Mouse (Mus musculus) intestine, postnatal 0 days (tissue): Measurements from ENCODE around the gene Nell1. TPM values are rescaled to one million over a fixed set of nuclear protein-coding genes. Genes with fewer than 3 reads are reported as not detected.

Source experiments
- ATAC-seq: fragments of 200-750 bp; cut with Nextera tagmentation; 2 replicates; pipeline ENCODE4 v1.8.0; 2017; ENCODE audit warnings: mild to moderate bottlenecking, moderate TSS enrichment, moderate library complexity
- H3K27ac ChIP-seq: fragments of 300-500 bp; sonication (generic); 2 replicates; pipeline ENCODE4 v1.5.1; 2014; ENCODE audit warnings: mild to moderate bottlenecking, low read depth, low read length, moderate library complexity
- H3K27me3 ChIP-seq: fragments of 300-500 bp; sonication (generic); replicated peaks from 2 replicates; pipeline ENCODE4 v1.6.1; 2014; ENCODE audit warnings: low read length, mixed read lengths; ENCODE audit not compliant: control insufficient read depth, insufficient read depth
- H3K36me3 ChIP-seq: fragments of 300-500 bp; sonication (generic); 2 replicates; pipeline ENCODE4 v1.6.1; 2014; ENCODE audit warnings: mild to moderate bottlenecking, moderate library complexity; ENCODE audit not compliant: control insufficient read depth, insufficient read depth
- H3K4me1 ChIP-seq: fragments of 300-500 bp; sonication (generic); replicated peaks from 2 replicates; pipeline ENCODE4 v1.6.1; 2014; ENCODE audit warnings: antibody characterized with exemption, low read length, mixed read lengths; ENCODE audit not compliant: control insufficient read depth, insufficient read depth
- H3K4me2 ChIP-seq: fragments of 300-500 bp; sonication (generic); replicated peaks from 2 replicates; pipeline ENCODE4 v1.6.1; 2014; ENCODE audit warnings: low read depth, mild to moderate bottlenecking, moderate library complexity
- H3K4me3 ChIP-seq: fragments of 300-500 bp; sonication (generic); 2 replicates; pipeline ENCODE4 v1.5.1; 2014; ENCODE audit warnings: low read depth, low read length
- H3K9ac ChIP-seq: fragments of 300-500 bp; sonication (generic); 2 replicates; pipeline ENCODE4 v1.6.1; 2014; ENCODE audit warnings: mild to moderate bottlenecking, low read depth, low read length
- H3K9me3 ChIP-seq: fragments of 300-500 bp; sonication (generic); 2 replicates; pipeline ENCODE4 v1.6.1; 2016; ENCODE audit warnings: mixed run types; ENCODE audit not compliant: control insufficient read depth
- CTCF ChIP-seq: sonication (generic); IDR thresholded peaks from 2 replicates; pipeline ENCODE4 v1.5.1; 2016; ENCODE audit warnings: low read depth, mild to moderate bottlenecking, control low read depth, antibody characterized with exemption, moderate library complexity
- WGBS: fragments of 180-500 bp; shearing (Covaris S2); extraction: QIAGEN DNeasy Blood & Tissue Kit; methylation state at CpG from one replicate; pipeline ENCODE4 v1.1.7; 2014; 5-methylcytosine and 5-hydroxymethylcytosine counted together
- polyA plus RNA-seq: library from polyadenylated mRNA; unstranded; fragments of >200 nt; fragmentation: Nextera tagmentation; extraction: Ambion mirVana; gene quantifications from 2 replicates; pipeline ENCODE4 v1.2.1, GENCODE M21; 2015

Nell1 gene
- polyA plus RNA-seq, 1 experiment from 2014 or later, result 1.9 TPM

GRCm38 (mm10) chr7:50470555-50470954 is 495.9 kb downstream of the Nell1 start:
- Histone ChIP-seq H3K4me2 (no peak overlapping the region), H3K4me1 (no peaks in the 10 kb centered on the region), H3K27me3 (no peaks in the 10 kb centered on the region), H3K27ac (no peak overlapping the region), H3K9ac (no peak overlapping the region), H3K4me3 (no peak overlapping the region), H3K9me3 (no peaks in the 10 kb centered on the region), H3K36me3 (no peaks in the 10 kb centered on the region)
- no peak for ATAC-seq
- 91% methylated on average over 3 of the region's 3 CpGs for WGBS
- TF ChIP-seq CTCF, result no peak

- Histone ChIP-seq H3K27ac (no peak overlapping the region), H3K9me3 (no peaks in the 10 kb centered on the region), H3K27me3 (no peaks in the 10 kb centered on the region), H3K36me3 (no peaks in the 10 kb centered on the region), H3K4me3 (no peak overlapping the region), H3K9ac (no peak overlapping the region), H3K4me1 (no peaks in the 10 kb centered on the region), H3K4me2 (no peak overlapping the region)
- 87% methylated on average over 4 of the region's 4 CpGs for WGBS
- TF ChIP-seq CTCF, result no peak
- no peak for ATAC-seq
Measured at GRCm38 (mm10) chr7:50482011-50482410, 507.3 kb downstream of the Nell1 start.

GRCm38 (mm10) chr7:50485304-50485703 is 510.6 kb downstream of the Nell1 start:
- H3K4me2 ChIP-seq, result no peak overlapping the region
- no peak for ATAC-seq
- no peak overlapping the region for H3K4me3 ChIP-seq
- H3K27me3 ChIP-seq, result no peaks in the 10 kb centered on the region
- peak; percentile 65 for TF ChIP-seq CTCF
- 35% methylated on average over 1 of the region's 1 CpGs for WGBS
- no peaks in the 10 kb centered on the region for H3K9me3 ChIP-seq
- H3K27ac ChIP-seq, result no peak overlapping the region
- H3K4me1 ChIP-seq, result no peaks in the 10 kb centered on the region
- H3K9ac ChIP-seq, result no peak overlapping the region
- no peaks in the 10 kb centered on the region for H3K36me3 ChIP-seq

- Histone ChIP-seq H3K9me3 (no peaks in the 10 kb centered on the region), H3K27me3 (no peaks in the 10 kb centered on the region), H3K9ac (no peak overlapping the region), H3K36me3 (no peaks in the 10 kb centered on the region), H3K4me3 (no peak overlapping the region), H3K4me2 (no peak overlapping the region), H3K27ac (no peak overlapping the region), H3K4me1 (no peaks in the 10 kb centered on the region)
- no peak for ATAC-seq
- no peak for TF ChIP-seq CTCF
- WGBS, result 68% methylated on average over 4 of the region's 4 CpGs
Measured at GRCm38 (mm10) chr7:50486884-50487420, 512.3 kb downstream of the Nell1 start.

- 59% methylated on average over 4 of the region's 4 CpGs for WGBS
- no peak for TF ChIP-seq CTCF
- no peak for ATAC-seq
- Histone ChIP-seq H3K27me3 (no peaks in the 10 kb centered on the region), H3K36me3 (no peaks in the 10 kb centered on the region), H3K4me1 (no peaks in the 10 kb centered on the region), H3K9me3 (no peaks in the 10 kb centered on the region), H3K9ac (no peak overlapping the region), H3K4me2 (no peak overlapping the region), H3K4me3 (no peak overlapping the region), H3K27ac (no peak overlapping the region)
Measured at GRCm38 (mm10) chr7:50501562-50501961, 526.9 kb downstream of the Nell1 start.

GRCm38 (mm10) chr7:50507047-50507446 is 532.4 kb downstream of the Nell1 start:
- Histone ChIP-seq H3K27me3 (no peaks in the 10 kb centered on the region), H3K9me3 (no peaks in the 10 kb centered on the region), H3K4me1 (no peaks in the 10 kb centered on the region), H3K4me3 (no peak overlapping the region), H3K27ac (no peak overlapping the region), H3K9ac (no peak overlapping the region), H3K36me3 (no peaks in the 10 kb centered on the region), H3K4me2 (no peak overlapping the region)
- ATAC-seq, result no peak
- TF ChIP-seq CTCF, result no peak

GRCm38 (mm10) chr7:50514830-50515229 is 540.2 kb downstream of the Nell1 start:
- Histone ChIP-seq H3K4me2 (no peak overlapping the region), H3K9ac (no peak overlapping the region), H3K27me3 (no peaks in the 10 kb centered on the region), H3K27ac (no peak overlapping the region), H3K36me3 (no peaks in the 10 kb centered on the region), H3K4me3 (no peak overlapping the region), H3K9me3 (no peaks in the 10 kb centered on the region), H3K4me1 (no peaks in the 10 kb centered on the region)
- no peak for TF ChIP-seq CTCF
- WGBS, result 89% methylated on average over 3 of the region's 3 CpGs
- ATAC-seq, result no peak
